Mouse (Mus musculus) kidney, postnatal 25 days (tissue): ENCODE results near the gene Cryzl2.

Source experiments
- DNase-seq, 2 experiments: peaks; one replicate each; pipeline ENCODE4 v3.0.0; 2021; ENCODE audit warnings: mixed read lengths in 2 of 2

Gene Cryzl2

GRCm38 (mm10) chr1:157536471-157536870, 78.1 kb downstream of the Cryzl2 start:
- DNase-seq = peak in 1 of 2 experiments; percentile 62

DNA sequence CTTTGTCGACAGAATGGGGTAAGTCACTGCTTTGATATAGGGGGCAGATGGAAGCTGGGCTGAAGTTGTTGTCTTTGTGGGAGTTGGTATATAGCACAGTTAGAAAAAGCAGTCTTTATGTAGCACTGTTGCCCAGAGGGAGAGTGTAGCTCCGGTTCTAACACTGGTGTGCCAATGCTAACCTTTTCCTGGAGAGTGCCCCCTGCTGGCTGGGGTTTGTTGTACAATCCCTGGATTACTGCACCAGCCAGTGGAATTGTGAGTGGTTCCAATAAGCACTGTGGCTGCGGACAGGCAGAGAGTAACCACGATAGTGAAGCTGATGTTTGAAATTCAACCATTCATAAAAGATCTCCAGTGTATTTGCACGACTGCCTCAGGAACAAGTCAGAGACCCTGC, 79.3 kb downstream of the Cryzl2 start:
- peak in 1 of 2 experiments; percentile 61 for DNase-seq
